Mouse (Mus musculus) C3H10T1/2 (cell line): Measurements from ENCODE around the gene Pot1a. TPM values are rescaled to one million over a fixed set of nuclear protein-coding genes. Genes with fewer than 3 reads are reported as not detected.

ENCODE experiments used
- polyA plus RNA-seq, 2 experiments: library from polyadenylated mRNA; unstranded; fragments of >200 nt; fragmentation: generic; extraction: Trizol; gene quantifications; one replicate each; pipeline ENCODE4 v1.2.1; 2012; ENCODE audit warnings: missing spikeins in 2 of 2

Gene Pot1a
- polyA plus RNA-seq, result 1 to 10 TPM in 1 of 2 experiments, under 1 TPM in 1; 0.56 to 4.6 TPM

DNA sequence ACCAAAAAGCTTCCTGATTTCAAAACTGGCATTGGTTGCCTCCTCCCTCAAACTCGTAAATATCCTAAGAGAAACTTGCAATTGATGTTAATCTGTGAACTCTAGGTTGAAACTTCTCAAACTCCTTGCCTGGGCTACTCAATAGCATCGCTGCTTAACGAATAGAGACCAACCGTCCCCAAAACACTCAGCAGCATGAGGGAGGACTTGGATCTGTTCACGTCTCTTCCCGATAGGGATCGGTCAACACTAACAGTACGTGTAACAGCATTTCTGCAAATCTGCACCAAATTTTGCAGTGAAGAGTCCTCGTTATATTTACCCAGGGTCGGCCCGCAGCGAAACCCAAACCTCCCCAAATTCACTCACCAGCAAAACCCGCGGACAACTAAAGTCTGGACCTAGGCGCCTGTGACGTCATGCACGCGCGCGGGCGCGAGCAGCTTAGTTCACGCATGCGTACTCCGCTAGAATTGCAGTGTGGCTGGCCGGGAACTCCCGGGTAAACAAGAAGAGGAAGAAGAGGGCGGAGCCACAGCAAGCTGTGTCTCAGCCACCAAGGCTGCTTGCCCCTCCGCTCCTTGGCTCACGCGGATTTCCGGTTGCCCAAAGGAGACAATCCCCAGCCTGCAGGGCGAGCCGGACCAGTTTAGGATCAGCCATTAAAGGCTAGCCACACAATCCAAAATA, at the start of gene Pot1a:
Gene Pot1a, minus strand, starts transcription at position 441 of the 690 bp plus-strand sequence.

Other genes with a start within 250 kb of the Pot1a start
- gene Gpr37, start 118.5 kb downstream of the Pot1a start, polyA plus RNA-seq, result not detected